Mouse (Mus musculus): ENCODE results near the gene Abca2.
"Not testable (repeated sequence)": the region's sequence is repeated elsewhere in the genome, so short reads cannot be mapped to it uniquely, and the experiment has no call there.

The Abca2 gene

DNA sequence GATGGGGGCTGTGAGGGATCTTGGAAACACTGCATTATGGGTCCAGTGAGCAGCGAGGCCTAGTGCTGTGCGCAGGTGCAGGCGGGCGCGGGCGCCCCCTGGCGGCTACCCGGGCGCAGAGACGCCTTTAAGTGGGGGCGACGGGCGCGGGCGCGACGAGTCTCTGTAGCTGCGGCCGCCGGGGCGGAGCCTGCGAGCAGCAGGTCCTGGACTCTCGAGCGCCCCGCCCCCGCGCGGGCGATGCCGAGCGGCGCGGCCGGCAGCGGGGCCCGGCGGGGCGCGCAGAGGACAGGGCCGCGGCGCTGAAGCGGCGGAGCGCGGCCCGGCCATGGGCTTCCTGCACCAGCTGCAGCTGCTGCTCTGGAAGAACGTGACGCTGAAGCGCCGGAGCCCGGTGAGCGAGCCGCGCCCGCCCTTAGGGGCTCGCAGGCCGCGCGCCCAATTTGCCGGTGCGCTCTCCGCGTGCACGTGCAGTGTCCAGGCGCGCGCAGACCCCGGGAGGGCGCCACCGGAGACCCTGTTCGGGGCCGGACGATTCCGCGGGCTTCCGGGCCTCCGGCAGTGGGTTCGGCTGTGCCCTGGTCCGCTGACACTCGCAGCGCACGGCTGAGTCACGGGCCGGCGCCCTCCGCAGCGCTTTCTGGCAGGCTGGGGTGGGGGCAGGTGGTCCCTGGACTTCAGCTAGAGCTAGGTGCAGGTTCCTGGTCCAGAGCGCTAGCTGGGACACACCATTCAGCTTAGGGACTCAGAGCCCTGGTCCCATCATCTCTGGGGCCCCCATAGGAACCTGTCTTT is at the start of gene Abca2:
TSS of gene Abca2 (plus strand) at position 262 of the 795 bp plus-strand sequence.
- DNase-seq (ENCODE audit: low read depth, low spot score): peak; percentile 85

- DNase-seq (ENCODE audit: low read depth, low spot score): no peak
These were observed 44.0 kb upstream of the Abca2 start for GRCm38 (mm10) chr2:25384492-25384891.

DNA sequence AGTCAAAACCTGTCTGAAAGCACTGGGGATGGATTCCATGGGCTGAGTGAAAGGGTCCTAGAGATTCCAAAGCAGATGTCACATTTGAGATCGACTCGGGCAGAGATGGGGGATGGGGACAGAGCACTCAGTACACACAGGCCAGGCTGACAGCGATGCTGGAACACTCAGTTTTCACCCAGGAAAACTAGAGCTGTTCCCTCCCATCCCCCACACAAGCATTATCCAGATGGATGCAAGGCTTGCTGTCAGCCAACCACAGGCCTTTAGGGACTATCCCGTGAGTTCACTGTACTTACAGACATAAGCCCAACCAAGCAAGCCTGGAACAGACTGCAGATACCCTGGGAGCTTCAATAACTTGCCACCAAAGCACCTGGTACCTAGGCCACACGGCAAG is 37.2 kb upstream of the Abca2 start:
- DNase-seq (ENCODE audit: low read depth, low spot score): no peak

GRCm38 (mm10) chr2:25394281-25395221 is 34.0 kb upstream of the Abca2 start:
- DNase-seq (ENCODE audit: low read depth, low spot score): peak; percentile 88

- DNase-seq (ENCODE audit: low read depth, low spot score): no peak
These were observed 32.5 kb upstream of the Abca2 start, which contains the start of gene Entpd2 for GRCm38 (mm10) chr2:25395721-25396596. TSS of gene Entpd2 (plus strand) at chr2:25395874.

GRCm38 (mm10) chr2:25396597-25396983 is 31.9 kb upstream of the Abca2 start:
- peak; percentile 15 for DNase-seq (ENCODE audit: low read depth, low spot score)

DNA sequence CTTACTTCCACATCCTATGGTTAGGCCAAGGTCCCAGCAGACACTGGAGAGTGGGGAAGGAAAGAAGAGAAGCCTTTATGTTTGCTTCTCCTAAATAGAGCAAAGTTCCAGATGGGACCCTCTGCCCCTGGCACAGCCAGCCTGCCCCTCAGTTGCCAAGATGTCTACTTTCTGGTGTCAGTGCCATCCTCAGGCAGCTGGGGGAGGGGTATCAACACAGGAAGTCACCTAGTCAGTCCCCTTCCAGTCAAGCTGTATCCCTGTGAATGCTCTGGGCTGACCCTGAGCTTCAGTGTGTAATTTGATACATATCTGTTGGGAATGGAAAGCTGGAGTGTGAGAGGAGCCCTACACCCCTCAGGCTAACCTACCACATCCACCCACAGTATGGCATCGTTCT is 31.5 kb upstream of the Abca2 start:
- peak; percentile 29 for DNase-seq (ENCODE audit: low read depth, low spot score)

DNA sequence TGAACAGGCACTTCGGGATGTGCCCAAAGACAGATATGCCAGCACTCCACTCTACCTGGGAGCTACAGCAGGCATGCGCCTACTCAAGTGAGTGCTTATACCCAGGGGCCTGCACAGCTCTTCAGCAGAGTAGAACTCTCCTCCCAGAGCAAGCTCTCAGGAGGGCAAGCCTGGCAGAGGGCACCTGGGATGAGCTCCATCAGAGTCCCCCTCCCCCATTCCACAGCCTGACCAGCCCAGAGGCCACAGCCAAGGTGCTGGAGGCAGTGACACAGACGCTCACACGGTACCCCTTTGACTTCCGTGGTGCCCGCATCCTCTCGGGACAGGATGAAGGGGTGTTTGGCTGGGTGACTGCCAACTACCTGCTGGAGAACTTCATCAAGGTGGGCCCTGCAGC is 30.4 kb upstream of the Abca2 start:
- DNase-seq (ENCODE audit: low read depth, low spot score): no peak

DNA sequence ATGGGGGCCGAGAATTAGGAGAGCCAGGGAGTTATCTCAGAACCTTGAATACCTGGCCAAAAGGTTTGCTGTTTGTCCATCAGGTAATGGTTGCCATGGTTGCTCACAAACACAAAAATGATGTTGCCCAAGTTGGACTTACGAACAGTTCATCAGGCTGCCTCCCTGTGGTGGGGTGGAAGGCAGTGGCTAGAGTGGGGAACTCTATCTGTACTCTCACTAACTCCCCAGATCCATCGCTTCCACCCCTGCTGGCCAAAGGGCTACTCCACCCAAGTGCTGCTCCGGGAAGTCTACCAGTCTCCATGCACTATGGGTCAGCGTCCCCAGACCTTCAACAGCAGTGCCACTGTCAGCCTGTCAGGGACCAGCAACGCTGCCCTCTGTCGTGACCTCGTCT is 29.5 kb upstream of the Abca2 start, which contains the start of gene Npdc1:
TSS of gene Npdc1 (plus strand) at position 301 of the 400 bp plus-strand sequence.
- DNase-seq (ENCODE audit: low read depth, low spot score): no peak

DNA sequence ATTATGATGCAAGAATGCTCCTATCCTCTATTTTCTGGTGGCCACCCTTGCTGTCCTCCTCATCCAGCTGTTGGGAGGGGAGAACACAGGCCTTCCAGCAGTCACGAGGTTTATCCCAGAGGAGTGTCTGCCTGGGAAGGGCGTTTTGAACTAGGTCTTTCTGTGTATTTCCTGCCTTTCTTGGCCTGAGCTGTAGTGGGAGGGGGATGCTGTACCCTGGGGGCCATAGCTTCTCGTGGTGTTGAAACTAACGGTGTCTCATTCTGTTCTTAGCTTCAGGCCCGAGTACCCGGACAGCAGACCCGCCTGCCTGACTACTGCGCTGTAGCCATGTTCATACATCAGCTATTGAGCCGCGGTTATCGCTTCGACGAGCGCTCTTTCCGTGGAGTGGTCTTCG is 28.2 kb upstream of the Abca2 start:
- DNase-seq (ENCODE audit: low read depth, low spot score): no peak

DNA sequence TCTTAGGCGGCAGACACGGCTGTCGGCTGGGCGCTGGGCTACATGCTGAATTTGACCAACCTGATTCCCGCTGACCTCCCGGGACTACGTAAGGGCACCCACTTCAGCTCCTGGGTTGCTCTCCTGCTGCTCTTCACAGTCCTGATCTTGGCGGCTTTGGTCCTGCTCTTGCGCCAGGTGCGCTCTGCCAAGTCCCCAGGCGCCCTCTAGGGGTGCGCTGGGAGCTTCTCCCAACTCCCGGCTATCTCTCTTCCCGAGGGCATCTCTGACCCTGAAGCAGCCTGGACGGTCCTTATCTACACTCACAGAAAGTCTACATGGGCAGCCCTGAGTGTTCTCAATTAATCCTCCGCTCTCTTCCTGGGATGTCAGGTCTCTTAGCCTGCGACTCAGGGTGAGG is 27.7 kb upstream of the Abca2 start:
- DNase-seq (ENCODE audit: low read depth, low spot score): peak; percentile 57

- peak; percentile 95 for DNase-seq (ENCODE audit: low read depth, low spot score)
These were observed 26.0 kb upstream of the Abca2 start for GRCm38 (mm10) chr2:25402377-25402971.

GRCm38 (mm10) chr2:25402972-25403601 is 25.4 kb upstream of the Abca2 start:
- peak; percentile 74 for DNase-seq (ENCODE audit: low read depth, low spot score)

GRCm38 (mm10) chr2:25403994-25404393 is 24.5 kb upstream of the Abca2 start:
- no peak for DNase-seq (ENCODE audit: low read depth, low spot score)

GRCm38 (mm10) chr2:25408908-25409307 is 19.6 kb upstream of the Abca2 start:
- DNase-seq (ENCODE audit: low read depth, low spot score): no peak

GRCm38 (mm10) chr2:25413436-25413835 is 15.1 kb upstream of the Abca2 start:
- not testable (repeated sequence) for DNase-seq (ENCODE audit: low read depth, low spot score)

- peak; percentile 35 for DNase-seq (ENCODE audit: low read depth, low spot score)
These were observed 11.1 kb upstream of the Abca2 start for GRCm38 (mm10) chr2:25417426-25417825.

DNA sequence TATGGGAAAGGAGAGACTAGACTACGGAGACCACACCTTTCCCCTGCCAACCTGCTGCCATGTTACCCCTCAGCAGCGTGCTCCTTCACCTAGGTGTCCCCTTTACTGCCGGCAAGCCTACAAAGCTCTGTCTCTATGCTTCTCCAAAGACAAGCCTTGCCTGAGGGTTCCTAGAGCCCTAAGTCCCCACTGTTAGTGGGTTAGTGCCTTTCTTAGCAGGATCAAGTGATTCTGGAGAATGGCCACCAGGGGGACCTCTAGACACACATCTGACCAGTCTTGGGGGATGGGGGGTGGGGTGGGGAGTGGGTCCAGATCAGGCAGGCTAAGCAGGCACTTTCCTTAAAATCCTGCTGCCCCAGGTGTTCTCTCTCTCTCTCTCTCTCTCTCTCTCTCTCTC is 6.6 kb upstream of the Abca2 start:
- peak; percentile 72 for DNase-seq (ENCODE audit: low read depth, low spot score)

DNA sequence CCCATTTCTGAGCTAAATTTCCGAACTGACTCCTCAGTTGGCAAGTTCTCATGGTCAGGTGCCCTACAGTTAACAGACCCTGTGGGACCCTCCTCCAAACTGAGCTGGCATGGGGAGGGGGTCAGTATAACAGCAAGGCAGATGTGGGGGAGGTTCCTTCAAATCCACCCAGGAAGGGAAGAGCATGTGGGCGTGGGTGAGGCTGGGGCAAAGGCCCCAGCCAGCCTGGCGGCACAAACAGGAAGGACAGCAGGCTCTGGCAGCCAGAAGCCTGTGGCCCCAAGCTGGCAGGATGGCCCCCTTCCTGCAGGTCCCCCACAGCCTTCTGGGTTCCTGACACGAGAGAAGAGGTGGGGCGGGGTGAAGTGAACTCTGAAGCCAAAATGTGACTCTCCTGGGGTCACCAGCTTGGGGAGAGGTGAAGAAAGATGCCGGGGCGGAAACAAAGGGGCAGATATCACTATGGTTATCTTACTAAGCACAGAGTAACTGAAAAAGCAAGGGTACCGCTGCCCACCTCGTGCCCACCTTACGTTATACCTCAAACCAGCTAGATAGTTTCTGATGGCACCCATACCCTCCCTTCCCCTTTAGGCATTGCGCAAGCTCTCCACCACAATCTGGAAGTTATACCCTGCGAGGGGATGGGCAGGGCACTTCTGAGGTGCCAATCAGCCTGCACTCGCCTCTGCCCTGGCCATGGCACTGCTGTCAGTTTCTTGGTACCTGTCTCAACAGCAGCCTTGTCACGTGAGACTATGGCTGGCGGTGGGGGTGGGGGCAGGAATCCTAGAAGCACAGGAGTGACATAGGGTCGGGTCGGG is 5.7 kb upstream of the Abca2 start, which contains the start of gene Fut7:
TSS of gene Fut7 (plus strand) at position 681 of the 824 bp plus-strand sequence.
- DNase-seq (ENCODE audit: low read depth, low spot score): no peak
